Mouse (Mus musculus) hindbrain, embryonic 16.5 days (tissue): ENCODE measurements around the gene Camk2d. TPM values are rescaled to one million over a fixed set of nuclear protein-coding genes. Genes with fewer than 3 reads are reported as not detected.
A peak's percentile ranks its signal among the peaks of the same experiment; 100 is the strongest.

Experiments used
- ATAC-seq: fragments of 200-750 bp; cut with Nextera tagmentation; 2 replicates; pipeline ENCODE4 v1.8.0; 2017; ENCODE audit warnings: moderate TSS enrichment, moderate library complexity
- H3K27ac ChIP-seq: fragments of 300-500 bp; sonication (generic); 2 replicates; pipeline ENCODE4 v1.5.1; 2014; ENCODE audit warnings: low read depth, mild to moderate bottlenecking, control low read depth, low read length, moderate library complexity
- H3K27me3 ChIP-seq: fragments of 300-500 bp; sonication (generic); replicated peaks from 2 replicates; pipeline ENCODE4 v1.6.1; 2014; ENCODE audit warnings: low read length; ENCODE audit not compliant: control insufficient read depth, insufficient read depth
- H3K36me3 ChIP-seq: fragments of 300-500 bp; sonication (generic); 2 replicates; pipeline ENCODE4 v1.6.1; 2014; ENCODE audit warnings: mild to moderate bottlenecking, low read length, moderate library complexity, mixed read lengths; ENCODE audit not compliant: control insufficient read depth, insufficient read depth
- H3K4me1 ChIP-seq: fragments of 300-500 bp; sonication (generic); 2 replicates; pipeline ENCODE4 v1.6.1; 2014; ENCODE audit warnings: low read depth, low read length; ENCODE audit not compliant: control insufficient read depth, insufficient read depth
- H3K4me2 ChIP-seq: fragments of 300-500 bp; sonication (generic); 2 replicates; pipeline ENCODE4 v1.6.1; 2014; ENCODE audit warnings: mild to moderate bottlenecking, low read length, control low read depth, moderate library complexity
- H3K4me3 ChIP-seq: fragments of 300-500 bp; sonication (generic); 2 replicates; pipeline ENCODE4 v1.5.1; 2014; ENCODE audit warnings: mild to moderate bottlenecking, low read length, control low read depth, moderate library complexity
- H3K9ac ChIP-seq: fragments of 300-500 bp; sonication (generic); 2 replicates; pipeline ENCODE4 v1.6.1; 2014; ENCODE audit warnings: low read depth, mild to moderate bottlenecking, control low read depth, low read length, moderate library complexity
- H3K9me3 ChIP-seq: fragments of 300-500 bp; sonication (generic); 2 replicates; pipeline ENCODE4 v1.6.1; 2014; ENCODE audit warnings: mild to moderate bottlenecking, low read length, moderate library complexity; ENCODE audit not compliant: control insufficient read depth
- WGBS: fragments of 180-500 bp; shearing (Covaris S2); extraction: QIAGEN DNeasy Blood & Tissue Kit; methylation state at CpG from one replicate; pipeline ENCODE4 v1.1.7; 2014; 5-methylcytosine and 5-hydroxymethylcytosine counted together
- polyA plus RNA-seq: library from polyadenylated mRNA; unstranded; fragments of >200 nt; fragmentation: Nextera tagmentation; extraction: Ambion mirVana; gene quantifications from 2 replicates; pipeline ENCODE4 v1.2.1, GENCODE M21; 2015

The Camk2d gene
- polyA plus RNA-seq, 1 experiment from 2014 or later: 88.9 TPM

DNA sequence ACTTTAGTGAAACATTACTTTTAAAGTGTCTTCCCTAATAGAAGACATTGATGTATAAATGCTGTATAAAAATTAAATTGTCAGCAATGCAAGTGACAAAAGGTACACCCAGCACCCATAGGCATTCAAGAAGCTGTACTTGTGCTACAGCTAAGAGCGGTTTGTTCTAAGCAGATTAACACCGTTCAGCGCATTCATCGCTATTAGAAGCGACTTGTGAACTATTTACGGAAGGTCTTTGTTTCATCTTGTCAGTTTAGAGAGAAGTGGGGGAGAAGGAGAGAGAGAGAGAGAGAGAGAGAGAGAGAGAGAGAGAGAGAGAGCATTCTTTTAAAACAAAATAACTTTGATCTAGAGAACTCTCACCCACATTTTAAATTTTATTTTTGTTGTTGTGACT lies 38.1 kb downstream of the Camk2d start:
- H3K4me3 ChIP-seq: no peak overlapping the region
- H3K9ac ChIP-seq: no peak overlapping the region
- H3K9me3 ChIP-seq: no peaks in the 10 kb centered on the region
- no peaks in the 10 kb centered on the region for H3K36me3 ChIP-seq
- no peak overlapping the region for H3K4me2 ChIP-seq
- peaks cover 2% of the 10 kb centered on the region for H3K4me1 ChIP-seq
- H3K27ac ChIP-seq: no peak overlapping the region
- no peak for ATAC-seq
- no peaks in the 10 kb centered on the region for H3K27me3 ChIP-seq
- WGBS: 71% methylated on average over 6 of the region's 6 CpGs

- ATAC-seq: no peak
- WGBS: 68% methylated on average over 1 of the region's 1 CpGs
- Histone ChIP-seq H3K9me3 (no peaks in the 10 kb centered on the region), H3K4me1 (peaks cover 3% of the 10 kb centered on the region), H3K36me3 (no peaks in the 10 kb centered on the region), H3K9ac (no peak overlapping the region), H3K27me3 (no peaks in the 10 kb centered on the region), H3K27ac (no peak overlapping the region), H3K4me2 (no peak overlapping the region), H3K4me3 (no peak overlapping the region)
Measured at GRCm38 (mm10) chr3:126638259-126638658, 42.2 kb downstream of the Camk2d start.

DNA sequence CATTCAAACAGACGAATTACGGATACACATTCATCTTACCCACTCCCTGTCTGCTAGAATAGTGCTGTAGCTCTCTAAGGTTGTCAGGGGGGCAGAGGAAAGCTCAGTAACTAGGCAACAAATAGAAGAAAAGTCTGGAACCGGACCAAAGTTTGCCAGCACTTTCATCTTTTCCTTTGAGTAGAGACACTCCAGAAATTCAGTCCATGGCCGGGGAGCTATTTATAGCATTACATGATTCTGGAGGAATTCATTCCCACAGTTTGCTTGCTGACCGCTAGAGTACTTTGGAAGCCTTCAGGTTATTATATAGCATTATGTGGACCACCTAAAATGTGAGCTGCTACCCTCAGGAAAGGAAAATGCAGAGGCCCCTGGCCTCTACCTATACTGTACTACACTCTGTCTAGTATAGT lies 43.0 kb downstream of the Camk2d start:
- H3K27ac ChIP-seq: no peak overlapping the region
- H3K9ac ChIP-seq: no peak overlapping the region

DNA sequence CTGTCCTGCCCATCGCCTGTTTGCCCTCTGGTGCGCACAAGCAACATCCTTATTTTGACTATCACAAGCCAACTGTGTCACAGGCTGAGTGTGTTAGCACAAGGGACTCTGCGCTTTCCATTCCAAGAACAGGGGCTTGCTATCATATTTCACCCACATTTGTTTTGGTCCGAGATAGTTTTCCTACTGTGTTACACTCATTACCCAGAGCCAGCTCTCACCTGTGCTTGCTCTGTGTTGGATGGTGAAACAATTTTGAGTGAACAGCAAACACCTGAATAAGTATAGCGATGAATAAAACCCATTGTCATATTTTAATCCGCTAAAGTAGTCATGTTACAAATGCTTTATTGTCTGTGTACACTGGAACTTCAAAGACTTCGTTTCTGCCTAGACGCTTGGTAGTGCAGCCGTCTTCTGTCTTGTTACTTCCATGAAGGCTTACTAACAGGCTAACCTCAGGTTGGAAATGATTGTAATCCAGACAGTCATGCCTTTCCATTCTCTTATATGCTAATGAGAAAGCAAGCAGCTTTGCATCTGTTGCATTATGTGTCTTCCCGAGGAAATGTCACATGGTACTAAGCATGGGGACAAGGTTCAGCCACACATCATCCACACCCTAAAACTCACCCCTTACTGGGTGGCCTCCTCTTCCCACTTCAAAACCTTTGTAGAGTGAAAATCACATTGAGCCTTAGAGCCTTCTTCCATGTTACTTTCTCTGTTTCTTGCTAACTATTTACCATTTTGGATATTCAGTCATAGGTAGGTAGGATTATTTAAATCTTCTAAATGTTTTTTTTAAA lies 44.5 kb downstream of the Camk2d start:
- Histone ChIP-seq H3K9ac (no peak overlapping the region), H3K27ac (no peak overlapping the region), H3K9me3 (no peaks in the 10 kb centered on the region), H3K4me2 (no peak overlapping the region), H3K4me3 (no peak overlapping the region), H3K4me1 (peaks cover 6% of the 10 kb centered on the region), H3K27me3 (no peaks in the 10 kb centered on the region), H3K36me3 (no peaks in the 10 kb centered on the region)
- no peak for ATAC-seq
- WGBS: 78% methylated on average over 10 of the region's 10 CpGs

More for the DNA sequence above, 43.0 kb downstream of the Camk2d start:
- no peaks in the 10 kb centered on the region for H3K27me3 ChIP-seq
- peaks cover 6% of the 10 kb centered on the region for H3K4me1 ChIP-seq
- ATAC-seq: peak; percentile 73
- no peaks in the 10 kb centered on the region for H3K36me3 ChIP-seq
- H3K4me2 ChIP-seq: no peak overlapping the region
- no peaks in the 10 kb centered on the region for H3K9me3 ChIP-seq
- H3K4me3 ChIP-seq: no peak overlapping the region
- 25% methylated on average over 5 of the region's 5 CpGs for WGBS

GRCm38 (mm10) chr3:126641451-126641850 lies 45.3 kb downstream of the Camk2d start:
- H3K36me3 ChIP-seq: no peaks in the 10 kb centered on the region
- no peak overlapping the region for H3K27ac ChIP-seq
- H3K4me1 ChIP-seq: peaks cover 6% of the 10 kb centered on the region
- no peak overlapping the region for H3K9ac ChIP-seq
- H3K4me3 ChIP-seq: no peak overlapping the region
- no peaks in the 10 kb centered on the region for H3K27me3 ChIP-seq
- ATAC-seq: no peak
- WGBS: 90% methylated on average over 4 of the region's 4 CpGs
- no peaks in the 10 kb centered on the region for H3K9me3 ChIP-seq
- no peak overlapping the region for H3K4me2 ChIP-seq

GRCm38 (mm10) chr3:126643071-126644010 lies 47.2 kb downstream of the Camk2d start:
- Histone ChIP-seq H3K27me3 (no peaks in the 10 kb centered on the region), H3K4me3 (no peak overlapping the region), H3K9me3 (no peaks in the 10 kb centered on the region), H3K4me1 (peaks cover 6% of the 10 kb centered on the region), H3K36me3 (no peaks in the 10 kb centered on the region), H3K4me2 (no peak overlapping the region), H3K27ac (no peak overlapping the region), H3K9ac (no peak overlapping the region)
- 19% methylated on average over 10 of the region's 10 CpGs for WGBS
- ATAC-seq: peak; percentile 19; the same call in 1 of the 2 replicates

- no peaks in the 10 kb centered on the region for H3K4me1 ChIP-seq
- H3K36me3 ChIP-seq: no peaks in the 10 kb centered on the region
- no peaks in the 10 kb centered on the region for H3K9me3 ChIP-seq
- ATAC-seq: no peak
- 91% methylated on average over 4 of the region's 4 CpGs for WGBS
- no peak overlapping the region for H3K4me2 ChIP-seq
- H3K27me3 ChIP-seq: no peaks in the 10 kb centered on the region
- no peak overlapping the region for H3K9ac ChIP-seq
- H3K4me3 ChIP-seq: no peak overlapping the region
- H3K27ac ChIP-seq: no peak overlapping the region
Measured at GRCm38 (mm10) chr3:126650332-126650731, 54.2 kb downstream of the Camk2d start.

DNA sequence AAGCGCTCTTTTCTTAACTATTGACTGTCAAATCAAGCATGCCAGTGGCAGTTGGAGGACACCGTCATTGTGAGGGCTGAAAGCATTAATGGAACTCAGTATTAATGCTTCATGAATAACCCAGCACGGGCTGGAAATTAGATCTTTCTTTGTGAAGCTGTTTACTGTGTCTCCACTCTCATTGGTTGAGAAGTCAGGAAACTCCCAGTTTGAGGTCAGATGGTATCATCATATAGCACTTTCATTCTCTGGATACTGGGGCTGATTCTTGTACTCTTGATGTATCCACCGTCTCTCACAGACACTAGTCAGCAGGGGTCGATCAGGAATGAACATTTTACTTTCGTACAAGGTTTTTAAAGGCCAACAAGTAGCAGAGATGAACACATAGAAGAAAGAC lies 54.6 kb downstream of the Camk2d start:
- Histone ChIP-seq H3K4me2 (no peak overlapping the region), H3K27me3 (no peaks in the 10 kb centered on the region), H3K4me1 (no peaks in the 10 kb centered on the region), H3K9me3 (no peaks in the 10 kb centered on the region), H3K27ac (no peak overlapping the region), H3K36me3 (no peaks in the 10 kb centered on the region), H3K4me3 (no peak overlapping the region), H3K9ac (no peak overlapping the region)
- no peak for ATAC-seq
- WGBS: 62% methylated on average over 6 of the region's 6 CpGs

DNA sequence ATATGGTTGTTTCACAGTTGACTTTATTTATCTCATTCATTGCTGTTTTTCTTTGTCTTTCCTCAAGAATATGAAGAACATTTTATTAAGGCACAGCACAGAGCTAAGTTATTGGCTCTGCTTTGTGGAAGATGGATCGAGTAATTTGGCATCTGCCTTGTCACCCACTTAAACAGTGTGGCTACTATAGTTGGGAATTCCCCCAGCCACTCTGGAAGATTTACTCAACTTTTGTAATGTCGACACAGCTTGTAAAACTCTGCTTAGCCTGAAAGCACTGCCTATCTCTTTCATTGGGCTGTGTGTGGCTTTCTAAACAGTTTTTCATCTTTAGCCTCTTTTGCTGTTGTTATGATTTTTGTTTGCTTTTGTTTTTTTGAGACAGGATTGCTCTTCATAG lies 56.3 kb downstream of the Camk2d start:
- H3K4me3 ChIP-seq: no peak overlapping the region
- ATAC-seq: no peak
- H3K9me3 ChIP-seq: no peaks in the 10 kb centered on the region
- H3K27ac ChIP-seq: no peak overlapping the region
- H3K9ac ChIP-seq: no peak overlapping the region
- no peaks in the 10 kb centered on the region for H3K27me3 ChIP-seq
- 83% methylated on average over 2 of the region's 2 CpGs for WGBS
- no peaks in the 10 kb centered on the region for H3K4me1 ChIP-seq
- H3K4me2 ChIP-seq: no peak overlapping the region
- H3K36me3 ChIP-seq: no peaks in the 10 kb centered on the region
